Mouse (Mus musculus) intestine, embryonic 16.5 days (tissue): ENCODE data around the gene Lenep. TPM values are rescaled to one million over a fixed set of nuclear protein-coding genes. Genes with fewer than 3 reads are reported as not detected.
"Not testable (repeated sequence)": the region's sequence is repeated elsewhere in the genome, so short reads cannot be mapped to it uniquely, and the experiment has no call there.

Experiments used
- ATAC-seq: fragments of 200-750 bp; cut with Nextera tagmentation; 2 replicates; pipeline ENCODE4 v1.8.0; 2017; ENCODE audit warnings: moderate TSS enrichment, moderate library complexity
- H3K27ac ChIP-seq: fragments of 300-500 bp; sonication (generic); 2 replicates; pipeline ENCODE4 v1.5.1; 2014; ENCODE audit warnings: mild to moderate bottlenecking, low read length
- H3K27me3 ChIP-seq: fragments of 300-500 bp; sonication (generic); replicated peaks from 2 replicates; pipeline ENCODE4 v1.6.1; 2014; ENCODE audit warnings: low read length, control low read depth, mixed read lengths; ENCODE audit not compliant: control insufficient read depth, insufficient read depth
- H3K36me3 ChIP-seq: fragments of 300-500 bp; sonication (generic); 2 replicates; pipeline ENCODE4 v1.6.1; 2014; ENCODE audit warnings: low read length, control low read depth; ENCODE audit not compliant: control insufficient read depth, insufficient read depth
- H3K4me1 ChIP-seq: fragments of 300-500 bp; sonication (generic); 2 replicates; pipeline ENCODE4 v1.6.1; 2014; ENCODE audit warnings: low read length, control low read depth, mixed read lengths; ENCODE audit not compliant: control insufficient read depth, insufficient read depth
- H3K4me2 ChIP-seq: fragments of 300-500 bp; sonication (generic); 2 replicates; pipeline ENCODE4 v1.6.1; 2014; ENCODE audit warnings: low read depth, low read length, control low read depth
- H3K4me3 ChIP-seq: fragments of 300-500 bp; sonication (generic); 2 replicates; pipeline ENCODE4 v1.5.1; 2014; ENCODE audit warnings: mild to moderate bottlenecking, low read length
- H3K9ac ChIP-seq: fragments of 300-500 bp; sonication (generic); 2 replicates; pipeline ENCODE4 v1.6.1; 2014; ENCODE audit warnings: low read depth, low read length
- H3K9me3 ChIP-seq: fragments of 300-500 bp; sonication (generic); 2 replicates; pipeline ENCODE4 v1.6.1; 2016; ENCODE audit warnings: low read length, control low read depth; ENCODE audit not compliant: control insufficient read depth
- whole genome bisulfite sequencing: fragments of 180-500 bp; shearing (Covaris S2); extraction: QIAGEN DNeasy Blood & Tissue Kit; methylation state at CpG from one replicate; pipeline ENCODE4 v1.1.7; 2014; 5-methylcytosine and 5-hydroxymethylcytosine counted together
- polyA plus RNA-seq: library from polyadenylated mRNA; unstranded; fragments of >200 nt; fragmentation: Nextera tagmentation; extraction: Ambion mirVana; gene quantifications from 2 replicates; pipeline ENCODE4 v1.2.1, GENCODE M21; 2015

Lenep gene
- polyA plus RNA-seq, 1 experiment from 2014 or later: not detected

GRCm38 (mm10) chr3:89432606-89433005 is 30.0 kb upstream of the Lenep start:
- H3K27ac ChIP-seq: no peak overlapping the region
- no peak overlapping the region for H3K4me3 ChIP-seq
- ATAC-seq: no peak
- WGBS: 94% methylated on average over 6 of the region's 8 CpGs
- H3K9me3 ChIP-seq: no peaks in the 10 kb centered on the region
- no peaks in the 10 kb centered on the region for H3K27me3 ChIP-seq
- peaks cover 9% of the 10 kb centered on the region for H3K36me3 ChIP-seq
- peaks cover 18% of the 10 kb centered on the region for H3K4me1 ChIP-seq
- H3K4me2 ChIP-seq: no peak overlapping the region
- no peak overlapping the region for H3K9ac ChIP-seq

DNA sequence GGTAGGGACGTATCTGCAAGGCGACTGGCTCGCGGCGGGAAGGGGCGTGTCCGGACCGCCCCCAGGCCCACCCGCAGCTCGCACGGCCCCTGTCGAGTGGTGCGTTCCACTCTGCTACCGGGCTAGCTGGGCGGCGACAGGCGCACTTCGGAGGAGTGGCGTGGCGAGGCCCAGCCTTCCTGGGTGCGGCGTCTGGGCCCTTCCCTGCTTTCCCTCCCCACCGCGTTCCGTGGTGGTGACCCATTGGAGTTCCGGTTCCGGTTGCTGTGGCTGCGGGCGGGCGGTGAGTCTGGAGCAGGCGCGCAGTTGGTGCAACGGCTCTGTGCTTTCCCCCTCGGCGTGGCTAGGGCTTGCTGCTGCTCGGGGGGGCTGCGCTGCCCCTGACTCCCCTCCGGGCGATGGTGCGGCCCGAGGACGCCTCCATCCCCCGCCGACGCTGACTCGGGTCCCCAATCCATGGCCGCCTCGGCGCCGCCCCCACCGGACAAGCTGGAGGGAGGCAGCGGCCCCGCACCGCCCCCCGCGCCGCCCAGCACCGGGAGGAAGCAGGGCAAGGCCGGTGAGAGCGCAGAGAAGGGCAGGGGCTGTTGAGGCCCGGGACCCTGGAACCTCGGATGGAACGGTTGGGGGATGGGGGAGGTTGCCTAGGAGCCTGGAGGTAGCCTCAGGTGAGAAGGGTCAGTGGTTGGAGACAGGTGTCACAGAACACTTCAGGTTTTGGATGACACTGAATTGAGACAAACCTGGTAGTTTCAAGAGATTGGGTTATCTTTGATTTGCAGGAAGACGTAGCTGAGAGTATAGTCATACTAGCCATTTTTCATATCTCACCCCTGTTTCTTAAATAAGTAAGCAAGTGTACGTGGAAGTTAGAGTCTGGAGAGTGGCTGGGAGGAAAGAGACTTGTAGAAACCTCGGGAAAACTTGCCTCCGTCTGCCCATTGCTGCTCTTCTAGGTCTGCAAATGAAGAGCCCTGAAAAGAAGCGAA is 27.9 kb upstream of the Lenep start, which contains the start of gene Pygo2:
Gene Pygo2, plus strand, starts transcription at position 44 of the 989 bp plus-strand sequence.
- ATAC-seq: peak; percentile 99
- Histone ChIP-seq H3K9me3 (no peaks in the 10 kb centered on the region), H3K4me2 (peak within 1 kb of the TSS; percentile 84), H3K4me3 (peak within 1 kb of the TSS; percentile 100), H3K4me1 (peaks cover 9% of the 10 kb centered on the region), H3K9ac (peak within 1 kb of the TSS; percentile 99), H3K27ac (peak within 1 kb of the TSS; percentile 93), H3K36me3 (peaks cover 15% of the 10 kb centered on the region), H3K27me3 (no peaks in the 10 kb centered on the region)
- 2% methylated on average over 68 of the region's 68 CpGs for WGBS

DNA sequence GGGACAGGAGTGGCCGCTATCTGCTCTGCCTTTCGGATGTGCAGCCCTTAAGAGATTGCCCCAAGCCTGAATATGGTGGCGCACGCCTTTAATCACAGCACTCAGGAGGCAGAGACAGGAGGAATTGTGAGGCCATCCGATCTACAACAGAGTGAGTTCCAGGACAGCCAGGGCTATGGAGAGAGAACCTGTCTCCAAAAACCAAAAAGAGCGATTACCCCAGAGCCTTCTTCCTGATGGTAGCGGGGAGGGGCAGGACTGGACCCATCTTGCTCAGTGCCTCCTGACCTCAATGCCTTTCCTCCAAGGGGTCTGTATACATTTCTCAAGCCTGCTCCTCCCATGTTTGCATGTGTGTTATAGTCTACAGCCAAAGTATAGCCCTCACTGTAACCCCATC is 26.4 kb upstream of the Lenep start:
- Histone ChIP-seq H3K4me1 (peaks cover 21% of the 10 kb centered on the region), H3K36me3 (peaks cover 17% of the 10 kb centered on the region)
- H3K9ac ChIP-seq, H3K9me3 ChIP-seq, H3K27ac ChIP-seq, H3K4me3 ChIP-seq, ATAC-seq, H3K27me3 ChIP-seq, H3K4me2 ChIP-seq: not testable (repeated sequence)
- WGBS: 94% methylated on average over 7 of the region's 7 CpGs

GRCm38 (mm10) chr3:89425876-89426275 is 23.3 kb upstream of the Lenep start:
- Histone ChIP-seq H3K4me3 (no peak overlapping the region), H3K4me1 (peaks cover 38% of the 10 kb centered on the region), H3K27me3 (no peaks in the 10 kb centered on the region), H3K9me3 (no peaks in the 10 kb centered on the region), H3K36me3 (peaks cover 13% of the 10 kb centered on the region; the same call in 1 of the 2 replicates), H3K4me2 (no peak overlapping the region), H3K9ac (no peak overlapping the region), H3K27ac (no peak overlapping the region)
- 91% methylated on average over 4 of the region's 4 CpGs for WGBS
- no peak for ATAC-seq

DNA sequence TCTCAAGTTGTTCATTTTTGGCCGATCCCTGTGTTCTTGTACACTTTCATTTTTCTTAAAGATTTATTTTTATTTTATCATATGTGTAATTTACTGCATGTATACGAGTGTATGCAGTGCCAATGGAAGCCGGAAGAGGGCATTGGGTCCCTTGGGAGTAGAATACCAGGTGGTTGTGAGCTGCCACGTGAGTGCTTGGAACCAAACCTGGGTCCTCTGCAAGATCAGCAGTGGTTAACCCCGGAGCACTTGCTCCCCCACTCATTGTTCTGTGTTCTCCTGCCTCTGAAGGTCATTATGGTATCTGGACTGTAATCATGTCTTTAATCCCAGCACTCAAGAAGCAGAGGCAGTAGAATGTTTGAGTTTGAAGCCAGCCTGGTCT is 22.5 kb upstream of the Lenep start:
- whole genome bisulfite sequencing: 70% methylated on average over 5 of the region's 5 CpGs
- ATAC-seq: no peak
- Histone ChIP-seq H3K4me2 (no peak overlapping the region), H3K4me3 (no peak overlapping the region), H3K9ac (no peak overlapping the region), H3K27ac (0 out of 2 replicates have a peak overlapping the region, but pooled peaks have one; percentile 9), H3K9me3 (no peaks in the 10 kb centered on the region), H3K36me3 (peaks cover 13% of the 10 kb centered on the region; the same call in 1 of the 2 replicates), H3K27me3 (no peaks in the 10 kb centered on the region), H3K4me1 (peaks cover 43% of the 10 kb centered on the region)

GRCm38 (mm10) chr3:89424416-89425140 is 22.0 kb upstream of the Lenep start:
- peak; percentile 32 for ATAC-seq
- H3K36me3 ChIP-seq: peaks cover 13% of the 10 kb centered on the region; the same call in 1 of the 2 replicates
- no peaks in the 10 kb centered on the region for H3K27me3 ChIP-seq
- peaks cover 43% of the 10 kb centered on the region for H3K4me1 ChIP-seq
- H3K27ac ChIP-seq: peak overlapping the region; percentile 68
- H3K9me3 ChIP-seq: no peaks in the 10 kb centered on the region
- H3K9ac ChIP-seq: no peak overlapping the region
- no peak overlapping the region for H3K4me2 ChIP-seq
- H3K4me3 ChIP-seq: no peak overlapping the region
- 60% methylated on average over 5 of the region's 5 CpGs for WGBS

- H3K4me2 ChIP-seq: peak overlapping the region; percentile 78
- H3K4me3 ChIP-seq: peak overlapping the region; percentile 58
- H3K27ac ChIP-seq: 0 out of 2 replicates have a peak overlapping the region, but pooled peaks have one; percentile 98
- no peak for ATAC-seq
- 68% methylated on average over 6 of the region's 6 CpGs for WGBS
- H3K4me1 ChIP-seq: peaks cover 43% of the 10 kb centered on the region
- H3K9me3 ChIP-seq: no peaks in the 10 kb centered on the region
- H3K36me3 ChIP-seq: peaks cover 10% of the 10 kb centered on the region; the same call in 1 of the 2 replicates
- H3K27me3 ChIP-seq: no peaks in the 10 kb centered on the region
- peak overlapping the region; percentile 74 for H3K9ac ChIP-seq
These were observed 20.1 kb upstream of the Lenep start for GRCm38 (mm10) chr3:89422556-89423205.

- H3K4me2 ChIP-seq: peak overlapping the region; percentile 78
- 15% methylated on average over 21 of the region's 22 CpGs for WGBS
- H3K27ac ChIP-seq: peak overlapping the region; percentile 98
- H3K9ac ChIP-seq: peak overlapping the region; percentile 74
- no peak for ATAC-seq
- peaks cover 43% of the 10 kb centered on the region for H3K4me1 ChIP-seq
- peak overlapping the region; percentile 58 for H3K4me3 ChIP-seq
- H3K36me3 ChIP-seq: 0 out of 2 replicates have a peak, but pooled peaks cover 3% of the 10 kb centered on the region
- no peaks in the 10 kb centered on the region for H3K9me3 ChIP-seq
- H3K27me3 ChIP-seq: no peaks in the 10 kb centered on the region
These were observed 19.3 kb upstream of the Lenep start for GRCm38 (mm10) chr3:89421810-89422473.
